Mouse (Mus musculus) forebrain, embryonic 11.5 days (tissue): ENCODE measurements around the gene Kcne1. TPM values are rescaled to one million over a fixed set of nuclear protein-coding genes. Genes with fewer than 3 reads are reported as not detected.

ENCODE experiments used
- ATAC-seq: fragments of 200-750 bp; cut with Nextera tagmentation; replicated peaks from 2 replicates; pipeline ENCODE4 v1.8.0; 2017; ENCODE audit warnings: moderate TSS enrichment; ENCODE audit not compliant: low FRiP score
- DNase-seq: peaks from one replicate; pipeline ENCODE4 v3.0.0-alpha.2; 2017; ENCODE audit warnings: low spot score
- H3K27ac ChIP-seq: fragments of 300-500 bp; sonication (generic); 2 replicates; pipeline ENCODE4 v1.5.1; 2014; ENCODE audit warnings: low read depth, low read length
- H3K27me3 ChIP-seq: fragments of 300-500 bp; sonication (generic); 2 replicates; pipeline ENCODE4 v1.6.1; 2014; ENCODE audit warnings: mild to moderate bottlenecking, low read length, mixed read lengths; ENCODE audit not compliant: control insufficient read depth, insufficient read depth
- H3K36me3 ChIP-seq: fragments of 300-500 bp; sonication (generic); 2 replicates; pipeline ENCODE4 v1.6.1; 2014; ENCODE audit warnings: mild to moderate bottlenecking, low read length, moderate library complexity, mixed read lengths; ENCODE audit not compliant: control insufficient read depth, insufficient read depth
- H3K4me1 ChIP-seq: fragments of 300-500 bp; sonication (generic); replicated peaks from 2 replicates; pipeline ENCODE4 v1.6.1; 2014; ENCODE audit warnings: low read length, mixed read lengths; ENCODE audit not compliant: control insufficient read depth, insufficient read depth
- H3K4me2 ChIP-seq: fragments of 300-500 bp; sonication (generic); 2 replicates; pipeline ENCODE4 v1.6.1; 2014; ENCODE audit warnings: low read depth, mild to moderate bottlenecking, low read length, moderate library complexity, mixed read lengths; ENCODE audit not compliant: severe bottlenecking
- H3K4me3 ChIP-seq: fragments of 300-500 bp; sonication (generic); 2 replicates; pipeline ENCODE4 v1.5.1; 2014; ENCODE audit warnings: low read depth, low read length
- H3K9ac ChIP-seq: fragments of 300-500 bp; sonication (generic); 2 replicates; pipeline ENCODE4 v1.6.1; 2014; ENCODE audit warnings: low read length
- H3K9me3 ChIP-seq: fragments of 300-500 bp; sonication (generic); 2 replicates; pipeline ENCODE4 v1.6.1; 2016; ENCODE audit warnings: low read length, mixed read lengths; ENCODE audit not compliant: control insufficient read depth
- WGBS: fragments of 180-500 bp; shearing (Covaris S2); extraction: QIAGEN DNeasy Blood & Tissue Kit; methylation state at CpG from one replicate; pipeline ENCODE4 v1.1.7; 2014; 5-methylcytosine and 5-hydroxymethylcytosine counted together
- polyA plus RNA-seq: library from polyadenylated mRNA; unstranded; fragments of >200 nt; fragmentation: Nextera tagmentation; extraction: Ambion mirVana; gene quantifications from 2 replicates; pipeline ENCODE4 v1.2.1, GENCODE M21; 2014

Gene Kcne1
- polyA plus RNA-seq, 1 experiment from 2014 or later, result 0.29 TPM

DNA sequence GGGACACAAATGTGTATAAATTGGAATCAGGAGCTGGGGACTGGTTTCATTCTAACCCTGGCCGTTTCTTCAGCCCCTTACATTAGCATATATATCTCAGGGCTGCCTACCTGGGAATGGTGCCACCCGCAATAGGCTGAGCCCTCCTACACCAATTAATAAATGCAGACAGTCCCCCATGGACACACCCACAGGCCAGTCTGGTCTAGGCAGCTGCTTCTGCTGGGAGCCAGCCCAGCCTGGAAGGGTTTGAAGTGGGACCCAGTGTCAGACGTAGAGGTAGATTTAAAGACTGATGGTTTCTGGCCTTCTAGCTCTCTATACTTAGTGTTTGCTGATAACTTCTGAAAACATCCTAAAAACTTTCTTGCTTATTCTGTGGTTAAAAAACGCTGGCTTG, 50.1 kb downstream of the Kcne1 start:
- 47% methylated on average over 4 of the region's 4 CpGs for WGBS
- no peak overlapping the region for H3K9ac ChIP-seq
- ATAC-seq, result 0 out of 2 replicates have a peak, but pooled peaks have one; percentile 44
- no peaks in the 10 kb centered on the region for H3K27me3 ChIP-seq
- H3K4me1 ChIP-seq, result no peaks in the 10 kb centered on the region
- no peak overlapping the region for H3K27ac ChIP-seq
- no peaks in the 10 kb centered on the region for H3K9me3 ChIP-seq
- H3K4me2 ChIP-seq, result no peak overlapping the region
- no peak for DNase-seq
- no peak overlapping the region for H3K4me3 ChIP-seq
- no peaks in the 10 kb centered on the region; the same call in 1 of the 2 replicates for H3K36me3 ChIP-seq

GRCm38 (mm10) chr16:92307947-92308346, 51.3 kb downstream of the Kcne1 start:
- Histone ChIP-seq H3K4me2 (no peak overlapping the region), H3K4me1 (no peaks in the 10 kb centered on the region), H3K36me3 (no peaks in the 10 kb centered on the region; the same call in 1 of the 2 replicates), H3K4me3 (no peak overlapping the region), H3K9ac (no peak overlapping the region), H3K27ac (no peak overlapping the region), H3K9me3 (no peaks in the 10 kb centered on the region), H3K27me3 (no peaks in the 10 kb centered on the region)
- DNase-seq (no peak), ATAC-seq (no peak)
- 79% methylated on average over 3 of the region's 3 CpGs for WGBS

DNA sequence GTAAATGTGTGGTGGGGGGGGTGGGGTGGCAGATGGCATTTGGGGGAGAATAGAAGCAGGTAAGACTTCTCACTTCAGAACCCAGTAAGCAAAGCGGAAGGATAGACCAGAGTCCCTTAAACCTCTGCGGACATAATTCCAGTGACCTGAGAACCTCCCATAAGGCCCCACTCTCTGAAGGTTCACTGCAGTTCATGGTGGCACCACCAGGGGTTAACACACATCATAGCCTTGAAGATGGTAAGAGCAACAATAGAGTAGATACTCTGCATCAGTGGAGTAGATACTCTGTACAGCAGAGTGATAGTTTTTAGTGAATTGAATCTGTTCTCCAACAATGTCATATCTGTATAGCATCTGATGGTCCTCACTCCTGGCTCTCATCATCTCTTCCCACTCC, 53.7 kb downstream of the Kcne1 start:
- ATAC-seq, result no peak
- WGBS, result 95% methylated on average over 2 of the region's 2 CpGs

DNA sequence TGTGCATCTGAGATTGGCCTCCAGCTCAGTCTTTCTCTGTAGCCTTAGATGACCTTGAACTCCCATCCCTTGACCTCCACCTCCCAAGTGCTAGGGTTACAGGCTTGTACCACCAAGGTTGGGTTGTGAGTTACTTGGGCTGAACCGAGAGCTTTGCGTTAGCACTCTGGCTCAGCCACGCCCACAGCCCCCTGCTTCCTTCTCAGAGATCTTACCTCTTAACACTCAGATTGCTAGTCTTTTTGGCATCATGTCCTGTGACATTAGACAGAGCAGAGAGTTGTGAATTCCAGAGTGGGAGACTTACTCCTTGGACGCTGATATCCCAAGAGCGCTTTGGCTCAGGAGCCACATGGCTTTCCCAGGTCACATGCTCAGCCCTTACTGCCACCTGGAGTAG, 56.8 kb downstream of the Kcne1 start:
- no peak overlapping the region for H3K9ac ChIP-seq
- H3K27ac ChIP-seq, result no peak overlapping the region
- no peak overlapping the region for H3K4me3 ChIP-seq
- ATAC-seq, result no peak
- H3K4me2 ChIP-seq, result peak overlapping the region; percentile 89; the same call in 1 of the 2 replicates
- H3K4me1 ChIP-seq, result peaks cover 2% of the 10 kb centered on the region; the same call in 1 of the 2 replicates
- no peaks in the 10 kb centered on the region for H3K27me3 ChIP-seq
- DNase-seq, result no peak
- WGBS, result 72% methylated on average over 5 of the region's 5 CpGs
- H3K36me3 ChIP-seq, result no peaks in the 10 kb centered on the region; the same call in 1 of the 2 replicates
- H3K9me3 ChIP-seq, result no peaks in the 10 kb centered on the region

More for the DNA sequence above, 53.7 kb downstream of the Kcne1 start:
- Histone ChIP-seq H3K36me3 (no peaks in the 10 kb centered on the region; the same call in 1 of the 2 replicates), H3K27ac (no peak overlapping the region), H3K9me3 (no peaks in the 10 kb centered on the region), H3K4me2 (no peak overlapping the region), H3K27me3 (no peaks in the 10 kb centered on the region), H3K4me3 (no peak overlapping the region), H3K4me1 (peaks cover 2% of the 10 kb centered on the region; the same call in 1 of the 2 replicates), H3K9ac (no peak overlapping the region)
- no peak for DNase-seq

GRCm38 (mm10) chr16:92301989-92302388, 57.3 kb downstream of the Kcne1 start:
- H3K27me3 ChIP-seq, result no peaks in the 10 kb centered on the region
- H3K9me3 ChIP-seq, result no peaks in the 10 kb centered on the region
- ATAC-seq (0 out of 2 replicates have a peak, but pooled peaks have one; percentile 10), DNase-seq (no peak)
- peak overlapping the region; percentile 89 for H3K4me2 ChIP-seq
- H3K4me3 ChIP-seq, result peak overlapping the region; percentile 49
- H3K4me1 ChIP-seq, result peaks cover 2% of the 10 kb centered on the region; the same call in 1 of the 2 replicates
- peak overlapping the region; percentile 65 for H3K9ac ChIP-seq
- H3K27ac ChIP-seq, result no peak overlapping the region
- H3K36me3 ChIP-seq, result no peaks in the 10 kb centered on the region; the same call in 1 of the 2 replicates
- WGBS, result 32% methylated on average over 5 of the region's 5 CpGs

DNA sequence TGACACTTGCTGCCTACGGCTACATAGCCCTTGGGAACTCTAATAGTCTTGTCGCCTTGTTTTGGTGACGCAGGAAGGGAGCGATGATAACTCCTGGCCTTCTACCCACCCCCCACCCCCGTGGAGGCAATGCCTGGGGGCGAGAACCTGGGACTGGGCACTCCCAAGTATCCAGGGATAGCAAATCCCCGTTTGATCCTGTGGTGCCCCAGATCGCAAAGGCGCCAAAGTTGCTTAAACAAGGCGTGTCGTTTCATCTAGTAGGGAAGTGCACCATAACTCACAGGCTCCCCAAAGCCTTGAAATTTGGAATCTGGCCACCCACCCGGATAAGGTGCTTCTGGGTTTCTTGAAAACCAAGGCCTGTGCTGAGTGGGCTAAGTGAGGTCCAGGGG, 57.9 kb downstream of the Kcne1 start:
- DNase-seq (no peak), ATAC-seq (peak; percentile 67)
- Histone ChIP-seq H3K36me3 (no peaks in the 10 kb centered on the region; the same call in 1 of the 2 replicates), H3K4me3 (peak overlapping the region; percentile 49), H3K4me2 (peak overlapping the region; percentile 89), H3K9me3 (no peaks in the 10 kb centered on the region), H3K9ac (peak overlapping the region; percentile 65), H3K4me1 (peaks cover 2% of the 10 kb centered on the region; the same call in 1 of the 2 replicates), H3K27me3 (no peaks in the 10 kb centered on the region), H3K27ac (no peak overlapping the region)
- under 1% methylated on average over 12 of the region's 12 CpGs for WGBS

DNA sequence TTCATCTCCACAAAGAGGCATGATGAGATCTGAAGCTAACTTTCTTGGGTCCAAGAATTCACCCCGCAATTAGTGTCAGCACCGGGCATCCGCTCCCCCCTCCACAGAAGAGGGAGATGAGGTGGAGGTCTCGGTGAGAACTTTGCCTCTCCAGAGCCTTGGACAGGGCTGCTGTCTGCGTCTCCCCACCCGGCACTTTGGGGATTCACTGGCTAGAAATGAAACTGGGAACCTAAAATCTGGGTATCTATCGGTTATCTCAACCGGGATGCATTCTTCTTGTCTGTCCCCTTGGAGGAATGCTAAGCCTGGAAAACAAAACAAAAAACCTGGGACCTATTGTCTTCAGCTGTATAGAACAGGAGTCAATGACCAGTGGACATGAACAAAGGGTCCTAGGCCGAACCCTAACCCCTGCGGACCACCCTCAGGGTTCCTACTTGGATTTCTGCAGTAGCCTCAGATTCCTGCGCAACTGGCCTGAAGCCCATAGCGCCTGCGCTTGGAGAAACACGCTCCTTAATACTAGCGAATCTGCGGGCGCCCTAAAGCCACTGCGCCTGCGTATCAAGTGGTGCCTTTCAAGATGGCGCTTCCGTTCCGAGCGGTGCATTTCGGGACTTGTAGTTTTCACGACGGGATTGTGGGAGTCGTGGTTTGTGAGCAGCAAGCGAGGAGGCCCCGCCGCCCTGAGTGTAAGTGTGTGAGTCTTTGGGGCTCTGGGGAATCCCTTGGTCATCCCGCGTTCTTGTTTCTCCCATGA, 58.4 kb downstream of the Kcne1 start, which contains the start of gene Smim11:
Gene Smim11 (plus strand): TSS at position 638 of the 763 bp plus-strand sequence.
- peak; percentile 93 for ATAC-seq
- no peak within 1 kb of the TSS for H3K27ac ChIP-seq
- peak within 1 kb of the TSS; percentile 49 for H3K4me3 ChIP-seq
- no peaks in the 10 kb centered on the region for H3K9me3 ChIP-seq
- no peaks in the 10 kb centered on the region; the same call in 1 of the 2 replicates for H3K36me3 ChIP-seq
- 9% methylated on average over 32 of the region's 32 CpGs for WGBS
- no peaks in the 10 kb centered on the region for H3K27me3 ChIP-seq
- DNase-seq, result peak; percentile 95
- peak within 1 kb of the TSS; percentile 89 for H3K4me2 ChIP-seq
- peak within 1 kb of the TSS; percentile 65 for H3K9ac ChIP-seq
- H3K4me1 ChIP-seq, result peaks cover 2% of the 10 kb centered on the region; the same call in 1 of the 2 replicates
